8 mouse cellular contexts compared by ENCODE assay signal in the genomic region with DNA sequence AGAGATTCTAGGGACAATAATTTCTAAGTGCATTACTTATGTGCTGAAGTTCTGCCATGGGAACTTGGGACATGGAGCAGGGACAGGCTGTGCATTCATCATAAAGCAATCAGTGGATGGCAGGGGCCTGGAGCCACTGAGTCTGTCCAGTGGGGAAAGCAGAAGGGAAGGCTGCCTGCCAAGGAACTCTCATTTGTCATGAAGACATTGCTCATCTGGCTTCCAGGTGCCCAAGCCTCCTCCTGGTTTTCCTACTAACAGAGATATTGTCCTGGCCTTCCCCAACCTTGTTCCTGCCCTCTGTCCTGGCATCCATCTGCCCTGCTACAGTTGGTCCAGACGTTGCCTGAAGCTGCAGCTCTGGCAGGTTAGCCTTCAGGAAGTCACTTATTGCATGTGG.
"Had no signal": no experiment of that assay in that cellular context is flagged by ENCODE, and none has a peak within 500 bp of the region (broad histone marks: within the 10 kb centered on the region; RNA-seq: fewer than 3 reads in every experiment).

No protein-coding gene starts in this region.

- H3K4me3 ChIP-seq: limb, embryonic 13.5 days; midbrain, embryonic 12.5 days; neural tube, embryonic 12.5 days had no signal

- H3K36me3 ChIP-seq: midbrain, embryonic 12.5 days had no signal

- DNase-seq: kidney, postnatal 36 days; layer of hippocampus, adult 9-11 months; layer of hippocampus, postnatal 36 days; lung, adult 18-20 months; thymus, postnatal 36 days had no signal

- H3K27me3 ChIP-seq: limb, embryonic 13.5 days; midbrain, embryonic 12.5 days; neural tube, embryonic 12.5 days had no signal

- H3K4me2 ChIP-seq: limb, embryonic 13.5 days; midbrain, embryonic 12.5 days; neural tube, embryonic 12.5 days had no signal
